Mouse (Mus musculus) heart, postnatal 0 days (tissue): ENCODE data around the gene Myo16.

Experiments
- CTCF ChIP-seq: IDR thresholded peaks from 2 replicates; pipeline ENCODE4 v1.5.1; 2016; ENCODE audit warnings: antibody characterized with exemption, control low read depth, low read depth
- EP300 ChIP-seq: IDR thresholded peaks from 2 replicates; pipeline ENCODE4 v1.6.1; 2016; ENCODE audit warnings: antibody characterized with exemption, low read depth

- TF ChIP-seq CTCF (no peak), EP300 (no peak)
Observed at GRCm38 (mm10) chr8:10439595-10440453, 286.1 kb downstream of the Myo16 start.
